Mouse (Mus musculus) cerebellum, adult 2 months (tissue): ENCODE measurements around the gene Fdx1. TPM values are rescaled to one million over a fixed set of nuclear protein-coding genes. Genes with fewer than 3 reads are reported as not detected.

Experiments
- DNase-seq, 2 experiments: peaks; one replicate each; pipeline ENCODE4 v3.0.0; 2021
- H3K27ac ChIP-seq: fragments of 200-500 bp; 2 replicates; pipeline ENCODE4 v1.5.1; 2012; ENCODE audit warnings: low read length, control low read depth, inconsistent platforms; ENCODE audit not compliant: insufficient read depth
- H3K27me3 ChIP-seq: fragments of 200-500 bp; 2 replicates; pipeline ENCODE4 v1.6.1; 2012; ENCODE audit warnings: inconsistent platforms, mild to moderate bottlenecking, low read length, moderate library complexity; ENCODE audit not compliant: control insufficient read depth, insufficient read depth
- H3K4me1 ChIP-seq: fragments of 200-500 bp; 2 replicates; pipeline ENCODE4 v1.6.1; 2011; ENCODE audit warnings: low read length; ENCODE audit not compliant: control insufficient read depth, insufficient read depth
- H3K4me3 ChIP-seq: fragments of 200-500 bp; replicated peaks from 2 replicates; pipeline ENCODE3; 2011; ENCODE audit warnings: mild to moderate bottlenecking, low read depth, low read length, control low read depth; ENCODE audit not compliant: insufficient read depth
- CTCF ChIP-seq: fragments of 200-500 bp; IDR thresholded peaks from 2 replicates; pipeline ENCODE4 v1.5.1; 2011; ENCODE audit warnings: low read depth, mild to moderate bottlenecking, control low read depth, low read length, moderate library complexity, borderline replicate concordance; ENCODE audit not compliant: insufficient read depth
- POLR2A ChIP-seq: fragments of 200-500 bp; IDR thresholded peaks from 2 replicates; pipeline ENCODE4 v1.6.1; 2011; ENCODE audit warnings: low read length, control low read depth, borderline replicate concordance; ENCODE audit not compliant: insufficient read depth
- WGBS: fragments of 180-500 bp; shearing (Covaris S2); methylation state at CpG from one replicate; pipeline ENCODE4 v1.1.7; 2018; 5-methylcytosine and 5-hydroxymethylcytosine counted together
- polyA plus RNA-seq: library from polyadenylated mRNA; depleted of rRNA; stranded (reverse); fragments of >200 nt; gene quantifications from 2 replicates; pipeline ENCODE4 v1.2.3, GENCODE M21; 2012

Gene Fdx1
- polyA plus RNA-seq, 1 experiment = 35.1 TPM

- H3K4me1 ChIP-seq = peaks cover 7% of the 10 kb centered on the region
- H3K27me3 ChIP-seq = no peaks in the 10 kb centered on the region; the same call in 1 of the 2 replicates
- TF ChIP-seq POLR2A = no peak
- TF ChIP-seq CTCF = no peak
- H3K4me3 ChIP-seq = no peak overlapping the region
- WGBS = 92% methylated on average over 2 of the region's 2 CpGs
- DNase-seq = no peak
- H3K27ac ChIP-seq = no peak overlapping the region
Observed at GRCm38 (mm10) chr9:51960331-51960730, 3.0 kb downstream of the Fdx1 start.

- Histone ChIP-seq H3K4me1 (peaks cover 7% of the 10 kb centered on the region), H3K27me3 (no peaks in the 10 kb centered on the region; the same call in 1 of the 2 replicates), H3K27ac (no peak overlapping the region), H3K4me3 (no peak overlapping the region)
- no peak for DNase-seq
- TF ChIP-seq POLR2A (no peak), CTCF (no peak)
Observed at GRCm38 (mm10) chr9:51958981-51959380, 4.4 kb downstream of the Fdx1 start.

- Histone ChIP-seq H3K4me3 (no peak overlapping the region), H3K27me3 (no peaks in the 10 kb centered on the region; the same call in 1 of the 2 replicates), H3K27ac (no peak overlapping the region), H3K4me1 (peaks cover 3% of the 10 kb centered on the region)
- TF ChIP-seq CTCF = no peak
- TF ChIP-seq POLR2A = no peak
- no peak for DNase-seq
- 93% methylated on average over 8 of the region's 8 CpGs for WGBS
Observed at GRCm38 (mm10) chr9:51957025-51957424, 6.3 kb downstream of the Fdx1 start.

- TF ChIP-seq CTCF = no peak
- no peak for TF ChIP-seq POLR2A
- WGBS = 58% methylated on average over 2 of the region's 2 CpGs
- Histone ChIP-seq H3K27me3 (no peaks in the 10 kb centered on the region; the same call in 1 of the 2 replicates), H3K27ac (no peak overlapping the region), H3K4me1 (peaks cover 3% of the 10 kb centered on the region; the same call in 1 of the 2 replicates), H3K4me3 (no peak overlapping the region)
- DNase-seq = no peak
Observed at GRCm38 (mm10) chr9:51956484-51956883, 6.9 kb downstream of the Fdx1 start.

GRCm38 (mm10) chr9:51951337-51951736, 12.0 kb downstream of the Fdx1 start:
- WGBS = 81% methylated on average over 2 of the region's 2 CpGs
- Histone ChIP-seq H3K4me3 (no peak overlapping the region), H3K4me1 (no peaks in the 10 kb centered on the region), H3K27me3 (no peaks in the 10 kb centered on the region), H3K27ac (no peak overlapping the region)
- no peak for TF ChIP-seq POLR2A
- TF ChIP-seq CTCF = peak; percentile 29; the same call in 1 of the 2 replicates
- no peak for DNase-seq

GRCm38 (mm10) chr9:51950667-51951066, 12.7 kb downstream of the Fdx1 start:
- WGBS = 37% methylated on average over 1 of the region's 1 CpGs

GRCm38 (mm10) chr9:51950225-51950624, 13.1 kb downstream of the Fdx1 start:
- DNase-seq = no peak
- no peak overlapping the region for H3K4me3 ChIP-seq
- WGBS = 79% methylated on average over 3 of the region's 3 CpGs
- TF ChIP-seq POLR2A = no peak
- TF ChIP-seq CTCF = no peak
- H3K27ac ChIP-seq = no peak overlapping the region
- no peaks in the 10 kb centered on the region for H3K27me3 ChIP-seq
- H3K4me1 ChIP-seq = no peaks in the 10 kb centered on the region

More at GRCm38 (mm10) chr9:51950667-51951066, 12.7 kb downstream of the Fdx1 start:
- no peak overlapping the region for H3K27ac ChIP-seq
- no peak for TF ChIP-seq CTCF
- no peak for DNase-seq
- no peak overlapping the region for H3K4me3 ChIP-seq
- no peaks in the 10 kb centered on the region for H3K27me3 ChIP-seq
- H3K4me1 ChIP-seq = no peaks in the 10 kb centered on the region

GRCm38 (mm10) chr9:51943934-51944333, 19.4 kb downstream of the Fdx1 start:
- Histone ChIP-seq H3K27ac (no peak overlapping the region), H3K4me1 (no peaks in the 10 kb centered on the region), H3K4me3 (no peak overlapping the region), H3K27me3 (no peaks in the 10 kb centered on the region; the same call in 1 of the 2 replicates)
- WGBS = 93% methylated on average over 6 of the region's 6 CpGs
- TF ChIP-seq CTCF (no peak), POLR2A (no peak)
- DNase-seq = no peak

- Histone ChIP-seq H3K4me1 (no peaks in the 10 kb centered on the region), H3K4me3 (no peak overlapping the region), H3K27ac (no peak overlapping the region), H3K27me3 (no peaks in the 10 kb centered on the region)
- WGBS = 68% methylated on average over 1 of the region's 1 CpGs
- no peak for TF ChIP-seq CTCF
- no peak for TF ChIP-seq POLR2A
- no peak for DNase-seq
Observed at GRCm38 (mm10) chr9:51934641-51935040, 28.7 kb downstream of the Fdx1 start.
